Mouse (Mus musculus): Measurements from ENCODE around the gene Sult5a1. TPM values are rescaled to one million over a fixed set of nuclear protein-coding genes. Genes with fewer than 3 reads are reported as not detected.

Gene Sult5a1
- polyA plus RNA-seq, 1 experiment from 2014 or later: 8.1 TPM

- Histone ChIP-seq H3K36me3 (no peaks in the 10 kb centered on the region), H3K9me3 (replicated peaks) (no peaks in the 10 kb centered on the region), H3K9ac (no peak overlapping the region), H3K4me2 (replicated peaks) (no peak overlapping the region), H3K4me1 (peaks cover 8% of the 10 kb centered on the region; the same call in 1 of the 2 replicates), H3K4me3 (no peak overlapping the region), H3K27ac (no peak overlapping the region), H3K27me3 (no peaks in the 10 kb centered on the region)
- 84% methylated on average over 9 of the region's 9 CpGs for WGBS
- no peak for ATAC-seq (ENCODE audit: low FRiP score)
Observed at GRCm38 (mm10) chr8:123156070-123156773, 1.9 kb downstream of the Sult5a1 start.

- no peak for ATAC-seq (ENCODE audit: low FRiP score)
- H3K9me3 ChIP-seq (replicated peaks): no peaks in the 10 kb centered on the region
- H3K4me1 ChIP-seq: peaks cover 8% of the 10 kb centered on the region; the same call in 1 of the 2 replicates
- no peaks in the 10 kb centered on the region for H3K36me3 ChIP-seq
- no peak overlapping the region for H3K4me2 ChIP-seq (replicated peaks)
- H3K27ac ChIP-seq: no peak overlapping the region
- no peak overlapping the region for H3K4me3 ChIP-seq
- no peak overlapping the region for H3K9ac ChIP-seq
- WGBS: 75% methylated on average over 5 of the region's 5 CpGs
- H3K27me3 ChIP-seq: no peaks in the 10 kb centered on the region
Observed at GRCm38 (mm10) chr8:123155177-123155576, 2.9 kb downstream of the Sult5a1 start.

- no peaks in the 10 kb centered on the region for H3K36me3 ChIP-seq
- no peak overlapping the region for H3K4me3 ChIP-seq
- no peak overlapping the region for H3K9ac ChIP-seq
- 71% methylated on average over 9 of the region's 9 CpGs for WGBS
- H3K4me1 ChIP-seq: no peaks in the 10 kb centered on the region
- no peaks in the 10 kb centered on the region for H3K27me3 ChIP-seq
- H3K9me3 ChIP-seq (replicated peaks): no peaks in the 10 kb centered on the region
- no peak for ATAC-seq (ENCODE audit: low FRiP score)
- no peak overlapping the region for H3K4me2 ChIP-seq (replicated peaks)
- H3K27ac ChIP-seq: no peak overlapping the region
Observed at GRCm38 (mm10) chr8:123150737-123151171, 7.4 kb downstream of the Sult5a1 start.

GRCm38 (mm10) chr8:123146390-123146789 is 11.7 kb downstream of the Sult5a1 start:
- H3K9me3 ChIP-seq (replicated peaks): no peaks in the 10 kb centered on the region
- H3K36me3 ChIP-seq: no peaks in the 10 kb centered on the region
- H3K4me1 ChIP-seq: no peaks in the 10 kb centered on the region
- H3K27me3 ChIP-seq: no peaks in the 10 kb centered on the region
- no peak overlapping the region for H3K4me3 ChIP-seq
- no peak overlapping the region for H3K9ac ChIP-seq
- no peak for ATAC-seq (ENCODE audit: low FRiP score)
- H3K4me2 ChIP-seq (replicated peaks): no peak overlapping the region
- no peak overlapping the region for H3K27ac ChIP-seq
- 83% methylated on average over 7 of the region's 7 CpGs for WGBS

- Histone ChIP-seq H3K4me1 (no peaks in the 10 kb centered on the region), H3K9ac (no peak overlapping the region), H3K9me3 (replicated peaks) (no peaks in the 10 kb centered on the region), H3K4me3 (no peak overlapping the region), H3K4me2 (replicated peaks) (no peak overlapping the region), H3K36me3 (no peaks in the 10 kb centered on the region), H3K27ac (no peak overlapping the region), H3K27me3 (no peaks in the 10 kb centered on the region)
- 58% methylated on average over 6 of the region's 6 CpGs for WGBS
- no peak for ATAC-seq (ENCODE audit: low FRiP score)
Observed at GRCm38 (mm10) chr8:123145279-123145678, 12.8 kb downstream of the Sult5a1 start.

GRCm38 (mm10) chr8:123141741-123142462 is 16.2 kb downstream of the Sult5a1 start:
- H3K4me2 ChIP-seq (replicated peaks): no peak overlapping the region
- H3K27me3 ChIP-seq: no peaks in the 10 kb centered on the region; the same call in 1 of the 2 replicates
- H3K4me1 ChIP-seq: peaks cover 10% of the 10 kb centered on the region
- no peak overlapping the region for H3K27ac ChIP-seq
- H3K36me3 ChIP-seq: no peaks in the 10 kb centered on the region
- no peak for ATAC-seq (ENCODE audit: low FRiP score)
- no peak overlapping the region for H3K9ac ChIP-seq
- H3K4me3 ChIP-seq: no peak overlapping the region
- whole genome bisulfite sequencing: 86% methylated on average over 14 of the region's 14 CpGs
- H3K9me3 ChIP-seq (replicated peaks): no peaks in the 10 kb centered on the region

- Histone ChIP-seq H3K4me2 (replicated peaks) (no peak overlapping the region), H3K4me1 (peaks cover 25% of the 10 kb centered on the region), H3K27me3 (peaks cover 3% of the 10 kb centered on the region; the same call in 1 of the 2 replicates), H3K4me3 (no peak overlapping the region), H3K9ac (no peak overlapping the region), H3K9me3 (replicated peaks) (no peaks in the 10 kb centered on the region), H3K27ac (no peak overlapping the region), H3K36me3 (no peaks in the 10 kb centered on the region)
- no peak for ATAC-seq (ENCODE audit: low FRiP score)
- WGBS: 65% methylated on average over 4 of the region's 4 CpGs
Observed at GRCm38 (mm10) chr8:123138741-123139140, 19.4 kb downstream of the Sult5a1 start.

GRCm38 (mm10) chr8:123137645-123138077 is 20.5 kb downstream of the Sult5a1 start:
- WGBS: 17% methylated on average over 2 of the region's 2 CpGs
- Histone ChIP-seq H3K27me3 (peaks cover 3% of the 10 kb centered on the region; the same call in 1 of the 2 replicates), H3K27ac (peak overlapping the region; percentile 60; the same call in 1 of the 2 replicates), H3K4me2 (replicated peaks) (no peak overlapping the region), H3K4me3 (no peak overlapping the region), H3K9ac (peak overlapping the region; percentile 38; the same call in 1 of the 2 replicates), H3K36me3 (no peaks in the 10 kb centered on the region), H3K9me3 (replicated peaks) (no peaks in the 10 kb centered on the region), H3K4me1 (peaks cover 25% of the 10 kb centered on the region)
- ATAC-seq (ENCODE audit: low FRiP score): peak; percentile 81

GRCm38 (mm10) chr8:123136287-123136686 is 21.8 kb downstream of the Sult5a1 start:
- Histone ChIP-seq H3K27ac (no peak overlapping the region), H3K4me2 (replicated peaks) (no peak overlapping the region), H3K9ac (no peak overlapping the region), H3K9me3 (replicated peaks) (no peaks in the 10 kb centered on the region), H3K36me3 (no peaks in the 10 kb centered on the region), H3K27me3 (peaks cover 3% of the 10 kb centered on the region; the same call in 1 of the 2 replicates), H3K4me1 (peaks cover 25% of the 10 kb centered on the region), H3K4me3 (no peak overlapping the region)
- ATAC-seq (ENCODE audit: low FRiP score): no peak
- WGBS: 83% methylated on average over 9 of the region's 9 CpGs

GRCm38 (mm10) chr8:123135806-123136205 is 22.3 kb downstream of the Sult5a1 start:
- peak overlapping the region; percentile 53 for H3K27ac ChIP-seq

GRCm38 (mm10) chr8:123135406-123135805 is 22.7 kb downstream of the Sult5a1 start:
- Histone ChIP-seq H3K27me3 (peaks cover 3% of the 10 kb centered on the region; the same call in 1 of the 2 replicates), H3K36me3 (no peaks in the 10 kb centered on the region), H3K9ac (no peak overlapping the region), H3K27ac (peak overlapping the region; percentile 53), H3K4me3 (no peak overlapping the region), H3K9me3 (replicated peaks) (no peaks in the 10 kb centered on the region), H3K4me1 (peaks cover 25% of the 10 kb centered on the region), H3K4me2 (replicated peaks) (0 out of 2 replicates have a peak overlapping the region, but pooled peaks have one; percentile 11)
- peak; percentile 47 for ATAC-seq (ENCODE audit: low FRiP score)
- 16% methylated on average over 7 of the region's 7 CpGs for WGBS

More at GRCm38 (mm10) chr8:123135806-123136205, 22.3 kb downstream of the Sult5a1 start:
- Histone ChIP-seq H3K9me3 (replicated peaks) (no peaks in the 10 kb centered on the region), H3K9ac (no peak overlapping the region), H3K4me3 (no peak overlapping the region), H3K27me3 (peaks cover 3% of the 10 kb centered on the region; the same call in 1 of the 2 replicates), H3K4me2 (replicated peaks) (0 out of 2 replicates have a peak overlapping the region, but pooled peaks have one; percentile 11), H3K4me1 (peaks cover 25% of the 10 kb centered on the region), H3K36me3 (no peaks in the 10 kb centered on the region)
- 46% methylated on average over 9 of the region's 9 CpGs for WGBS
- ATAC-seq (ENCODE audit: low FRiP score): peak; percentile 3; the same call in 1 of the 2 replicates

GRCm38 (mm10) chr8:123134149-123134713 is 23.9 kb downstream of the Sult5a1 start:
- no peak overlapping the region for H3K27ac ChIP-seq
- no peaks in the 10 kb centered on the region for H3K36me3 ChIP-seq
- no peaks in the 10 kb centered on the region for H3K9me3 ChIP-seq (replicated peaks)
- H3K4me2 ChIP-seq (replicated peaks): no peak overlapping the region
- no peak overlapping the region for H3K4me3 ChIP-seq
- ATAC-seq (ENCODE audit: low FRiP score): no peak
- 87% methylated on average over 11 of the region's 11 CpGs for WGBS
- no peak overlapping the region for H3K9ac ChIP-seq
- H3K27me3 ChIP-seq: peaks cover 3% of the 10 kb centered on the region; the same call in 1 of the 2 replicates
- H3K4me1 ChIP-seq: peaks cover 25% of the 10 kb centered on the region
